Mouse (Mus musculus): Measurements from ENCODE around the gene Cdcp2.

GRCm38 (mm10) chr4:107091696-107092095 lies 5.0 kb upstream of the Cdcp2 start:
- TF ChIP-seq CTCF (IDR thresholded peaks at IDR 0.05 in 2 of 3, conservative IDR thresholded peaks at IDR 0.05 in 1 of 3; ENCODE audit: control insufficient read depth in 1 of 3, insufficient read depth in 1 of 3, low read depth in 2 of 3, low read length in 3 of 3, poor library complexity in 1 of 3, severe bottlenecking in 1 of 3) (no peak), RAD21 (IDR thresholded peaks at IDR 0.05; ENCODE audit: low read depth, low read length) (no peak), MAZ (IDR thresholded peaks at IDR 0.05; ENCODE audit: low read depth, low read length) (no peak), SIN3A (IDR thresholded peaks at IDR 0.05; ENCODE audit: low read length) (no peak), E2F4 (IDR thresholded peaks at IDR 0.05; ENCODE audit: borderline replicate concordance, low read depth, low read length) (no peak), POLR2A (IDR thresholded peaks at IDR 0.05; ENCODE audit: control insufficient read depth in 1 of 2, insufficient read depth in 1 of 2, low read depth in 1 of 2, low read length in 2 of 2, poor library complexity in 1 of 2) (no peak), MAX (IDR thresholded peaks at IDR 0.05; ENCODE audit: low read length) (no peak), ZC3H11A (IDR thresholded peaks at IDR 0.05; ENCODE audit: low read depth, low read length) (no peak), MEF2A (IDR thresholded peaks at IDR 0.05; ENCODE audit: extremely low read depth, insufficient replicate concordance, low read depth, low read length, poor library complexity, severe bottlenecking) (no peak), EP300 (IDR thresholded peaks at IDR 0.05; ENCODE audit: low read depth in 1 of 2, low read length in 2 of 2) (no peak), MYC (IDR thresholded peaks at IDR 0.05; ENCODE audit: low read depth, low read length) (no peak)
